Mouse (Mus musculus) bone marrow, adult 2 months (tissue): ENCODE measurements around the gene Capzb. TPM values are rescaled to one million over a fixed set of nuclear protein-coding genes. Genes with fewer than 3 reads are reported as not detected.
A peak's percentile ranks its signal among the peaks of the same experiment; 100 is the strongest.

ENCODE experiments used
- H3K27ac ChIP-seq: fragments of 200-500 bp; 2 replicates; pipeline ENCODE4 v1.5.1; 2012; ENCODE audit warnings: low read depth, mild to moderate bottlenecking, control low read depth, inconsistent platforms, low read length; ENCODE audit not compliant: control insufficient read depth, poor library complexity, insufficient read depth
- H3K4me1 ChIP-seq: fragments of 200-500 bp; 2 replicates; pipeline ENCODE4 v1.6.1; 2011; ENCODE audit warnings: low read length; ENCODE audit not compliant: control insufficient read depth, insufficient read depth
- H3K4me3 ChIP-seq: fragments of 200-500 bp; replicated peaks from 2 replicates; pipeline ENCODE3; 2011; ENCODE audit warnings: mild to moderate bottlenecking, low read depth, low read length, control low read depth; ENCODE audit not compliant: control insufficient read depth
- CTCF ChIP-seq: fragments of 200-500 bp; IDR thresholded peaks from 2 replicates; pipeline ENCODE4 v1.5.1; 2011; ENCODE audit warnings: low read length, control low read depth; ENCODE audit not compliant: control insufficient read depth, insufficient read depth
- POLR2A ChIP-seq: fragments of 200-500 bp; IDR thresholded peaks from 2 replicates; pipeline ENCODE4 v1.6.1; 2011; ENCODE audit warnings: low read depth, mild to moderate bottlenecking, control low read depth, low read length, borderline replicate concordance; ENCODE audit not compliant: control insufficient read depth
- WGBS: fragments of 180-500 bp; shearing (Covaris S2); methylation state at CpG from one replicate; pipeline ENCODE4 v1.1.7; 2018; 5-methylcytosine and 5-hydroxymethylcytosine counted together
- polyA plus RNA-seq: library from polyadenylated mRNA; stranded (reverse); fragments of >200 nt; gene quantifications from 2 replicates; pipeline ENCODE4 v1.2.4, GENCODE M21; 2011; ENCODE audit warnings: low replicate concordance; ENCODE audit not compliant: missing spikeins, insufficient read depth, insufficient read length

Capzb gene
- polyA plus RNA-seq, 1 experiment = 160 TPM

DNA sequence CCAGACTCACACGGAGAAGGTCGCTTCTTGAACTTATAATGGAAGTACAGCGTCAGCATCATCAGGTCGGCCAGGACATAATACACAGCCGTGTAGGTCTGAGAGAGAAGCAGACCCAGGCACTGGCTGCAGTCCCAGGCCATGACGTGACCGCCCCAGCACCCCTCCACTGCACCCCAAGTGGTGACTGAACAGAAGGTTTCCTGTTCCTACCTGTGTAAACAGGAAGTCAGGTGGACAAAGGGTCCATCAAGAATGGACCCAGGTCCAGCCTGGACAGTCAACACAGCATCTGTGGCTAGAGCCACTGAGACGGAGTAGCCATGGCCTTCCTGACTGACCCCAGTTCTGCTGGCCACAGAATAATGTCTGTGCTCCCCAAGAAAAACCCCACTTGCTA, 109.1 kb downstream of the Capzb start:
- TF ChIP-seq CTCF (no peak), POLR2A (no peak)
- WGBS = 91% methylated on average over 8 of the region's 8 CpGs
- peaks cover 2% of the 10 kb centered on the region for H3K4me1 ChIP-seq
- H3K27ac ChIP-seq = no peak overlapping the region
- H3K4me3 ChIP-seq = no peak overlapping the region

DNA sequence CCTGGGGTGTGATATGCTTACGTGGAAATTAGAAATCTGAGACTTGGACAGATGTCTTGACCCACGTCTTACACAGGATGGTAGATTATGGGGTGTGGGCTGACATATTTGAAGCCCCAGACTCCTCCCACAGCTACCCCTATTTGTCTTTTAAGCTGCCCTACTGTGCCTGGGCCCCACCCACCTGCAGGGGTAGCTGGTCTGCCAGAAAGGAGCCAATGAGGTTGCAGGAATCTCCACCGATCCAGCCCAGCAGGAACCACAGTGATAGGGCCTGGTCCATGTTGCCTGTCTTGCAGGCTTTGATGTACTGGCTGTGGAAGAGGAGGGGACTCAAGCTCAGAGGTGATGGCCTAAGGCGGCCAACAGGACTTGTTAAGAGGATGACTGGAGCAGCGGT, 109.5 kb downstream of the Capzb start:
- no peak overlapping the region for H3K4me3 ChIP-seq
- no peak overlapping the region for H3K27ac ChIP-seq
- peaks cover 2% of the 10 kb centered on the region for H3K4me1 ChIP-seq
- 78% methylated on average over 5 of the region's 5 CpGs for WGBS
- TF ChIP-seq POLR2A (no peak), CTCF (no peak)

DNA sequence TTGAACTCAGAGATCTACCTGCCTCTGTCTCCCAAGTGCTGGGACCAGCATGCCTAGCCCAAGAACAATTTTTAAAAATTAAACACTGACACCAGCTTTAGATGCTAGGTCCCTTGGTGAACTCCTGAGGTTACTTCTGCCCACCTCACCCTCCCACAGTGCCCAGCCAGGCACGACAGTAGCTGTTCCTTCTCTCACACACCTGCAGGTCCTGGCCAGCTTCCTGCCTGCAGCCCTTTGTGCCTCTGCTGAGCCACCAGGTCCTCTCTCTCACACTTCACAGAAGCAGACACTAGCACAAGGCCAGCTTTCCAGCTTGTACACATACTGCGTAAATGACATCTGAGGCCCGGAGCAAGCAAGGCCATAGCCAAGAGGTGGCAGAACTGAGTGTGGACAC, 112.8 kb downstream of the Capzb start:
- 82% methylated on average over 3 of the region's 3 CpGs for WGBS
- H3K4me3 ChIP-seq = no peak overlapping the region
- peaks cover 5% of the 10 kb centered on the region for H3K4me1 ChIP-seq
- no peak overlapping the region; the same call in 1 of the 2 replicates for H3K27ac ChIP-seq
- TF ChIP-seq POLR2A (no peak), CTCF (no peak)

DNA sequence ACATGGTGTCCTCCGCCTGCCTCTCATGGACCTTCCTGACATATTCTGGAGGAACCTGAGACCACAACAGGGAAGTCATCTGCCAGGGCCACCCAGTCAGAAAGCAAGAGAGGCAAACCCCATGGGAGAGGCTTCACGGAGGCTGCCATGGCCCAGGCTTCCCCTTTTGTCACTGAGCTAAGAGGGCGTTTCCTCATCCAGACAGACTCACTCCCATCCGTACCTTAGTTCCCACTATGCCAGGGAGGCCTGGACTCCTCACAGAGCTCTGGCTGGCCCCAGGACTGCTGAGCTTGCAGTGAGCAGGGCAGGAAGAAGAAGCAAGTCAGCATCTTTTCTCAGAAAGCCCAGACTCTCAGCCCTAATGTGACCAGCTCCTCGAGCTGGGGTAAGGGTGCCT, 115.2 kb downstream of the Capzb start:
- Histone ChIP-seq H3K4me3 (no peak overlapping the region), H3K4me1 (peaks cover 7% of the 10 kb centered on the region), H3K27ac (no peak overlapping the region)
- 24% methylated on average over 5 of the region's 5 CpGs for WGBS
- TF ChIP-seq POLR2A (no peak), CTCF (no peak)

DNA sequence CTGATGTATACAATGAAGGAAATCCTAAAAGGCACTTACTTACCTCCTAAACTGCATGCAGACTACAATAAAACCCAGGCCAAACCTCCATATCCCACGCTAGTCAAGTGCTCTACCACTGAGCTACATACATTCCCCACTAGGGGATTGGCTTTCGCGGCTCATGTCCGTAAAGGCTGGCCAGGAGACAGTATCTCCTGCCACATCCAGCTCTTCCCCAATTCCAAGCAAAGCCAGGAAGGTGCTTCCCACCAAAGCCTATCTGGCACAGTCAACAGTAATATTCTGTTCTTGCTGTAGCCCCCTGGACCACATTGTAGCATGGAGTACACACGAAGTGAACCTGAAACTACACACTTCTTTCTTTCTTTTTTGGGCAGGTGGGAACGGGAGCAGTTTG, 117.0 kb downstream of the Capzb start:
- 55% methylated on average over 6 of the region's 6 CpGs for WGBS
- H3K4me3 ChIP-seq = peak overlapping the region; percentile 69
- TF ChIP-seq CTCF (no peak), POLR2A (no peak)
- no peak overlapping the region for H3K27ac ChIP-seq
- peaks cover 7% of the 10 kb centered on the region for H3K4me1 ChIP-seq

DNA sequence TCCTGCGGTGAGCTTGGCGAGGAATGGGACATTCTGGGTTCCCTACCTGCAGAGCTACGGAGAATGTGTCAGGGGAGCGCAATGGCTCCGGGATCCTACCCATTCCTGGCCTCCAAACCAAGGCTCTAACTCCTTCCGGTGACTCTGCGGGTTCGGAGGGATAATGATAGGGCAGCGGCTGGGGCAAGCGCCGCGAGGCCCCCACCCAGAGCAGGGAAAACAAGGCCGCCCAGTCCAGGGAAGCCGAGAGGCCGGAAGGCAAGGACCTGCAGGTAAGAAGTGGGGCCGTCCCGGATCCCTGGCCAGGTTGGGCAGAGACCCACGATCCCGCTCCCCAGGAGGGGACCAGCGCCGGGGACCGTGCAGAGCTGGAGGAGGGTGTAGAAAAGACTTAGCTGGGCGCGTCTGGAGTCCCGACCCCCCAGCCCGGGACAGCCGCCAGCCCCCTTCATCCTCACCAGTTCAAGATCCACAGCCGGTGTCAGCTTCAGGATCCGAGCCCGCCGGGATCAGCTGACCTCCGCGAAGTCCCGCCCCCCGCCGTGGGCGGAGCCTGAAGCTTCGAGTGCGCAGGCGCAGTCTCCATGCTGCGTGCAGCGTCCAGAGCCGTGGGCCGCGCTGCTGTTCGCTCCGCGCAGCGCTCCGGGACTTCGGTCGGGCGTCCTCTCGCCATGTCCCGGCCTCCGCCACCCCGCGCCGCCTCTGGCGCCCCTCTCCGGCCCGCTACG, 117.6 kb downstream of the Capzb start, which contains the start of the genes Pqlc2 and Akr7a5:
TSS of gene Pqlc2 (minus strand) at position 538 of the 728 bp plus-strand sequence.
TSS of gene Akr7a5 (plus strand) at position 574 of the 728 bp plus-strand sequence.
- WGBS = under 1% methylated on average over 63 of the region's 63 CpGs
- TF ChIP-seq POLR2A = peak; percentile 80; the same call in 1 of the 2 replicates
- TF ChIP-seq CTCF = no peak
- Histone ChIP-seq H3K27ac (peak within 1 kb of the TSS; percentile 19; the same call in 1 of the 2 replicates), H3K4me1 (peaks cover 7% of the 10 kb centered on the region), H3K4me3 (peak within 1 kb of the TSS; percentile 69)

DNA sequence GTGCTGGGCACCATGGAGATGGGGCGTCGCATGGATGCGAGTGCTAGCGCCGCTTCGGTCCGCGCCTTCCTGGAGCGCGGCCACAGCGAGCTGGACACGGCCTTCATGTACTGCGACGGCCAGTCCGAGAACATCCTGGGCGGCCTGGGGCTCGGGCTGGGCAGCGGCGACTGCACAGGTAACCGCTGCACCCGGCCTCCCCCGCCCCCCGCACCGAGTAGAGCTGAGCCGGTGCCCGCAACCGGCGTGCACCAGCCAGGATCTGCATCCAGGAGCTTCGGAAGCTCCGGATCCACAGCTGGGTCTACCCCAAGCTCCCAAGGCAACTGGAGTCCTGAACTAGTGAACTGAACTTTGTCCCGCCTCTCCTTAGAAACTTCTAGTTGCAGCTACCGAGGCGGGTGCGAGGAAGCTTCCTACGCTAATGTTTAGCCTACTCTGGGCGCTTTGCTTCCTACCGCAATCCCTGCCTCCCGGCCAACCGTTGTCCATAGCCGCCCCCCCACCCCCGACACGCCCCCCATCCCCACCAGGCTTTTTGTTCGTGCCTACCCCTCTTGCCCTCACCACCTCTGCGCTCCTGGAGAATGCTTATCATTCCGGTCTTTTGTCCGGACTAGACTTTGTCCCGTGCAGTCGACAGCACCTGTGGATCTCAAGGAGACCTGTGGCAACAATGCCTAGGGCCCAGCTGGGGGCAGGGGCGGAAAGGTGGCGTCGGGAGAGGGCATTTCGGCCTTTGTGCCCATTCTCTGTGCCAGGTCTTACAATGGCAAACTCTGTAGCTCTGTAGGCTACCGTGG, 118.4 kb downstream of the Capzb start:
- Histone ChIP-seq H3K27ac (peak overlapping the region; percentile 19; the same call in 1 of the 2 replicates), H3K4me3 (peak overlapping the region; percentile 69), H3K4me1 (peaks cover 5% of the 10 kb centered on the region)
- TF ChIP-seq POLR2A = no peak
- TF ChIP-seq CTCF = no peak
- WGBS = under 1% methylated on average over 53 of the region's 53 CpGs

DNA sequence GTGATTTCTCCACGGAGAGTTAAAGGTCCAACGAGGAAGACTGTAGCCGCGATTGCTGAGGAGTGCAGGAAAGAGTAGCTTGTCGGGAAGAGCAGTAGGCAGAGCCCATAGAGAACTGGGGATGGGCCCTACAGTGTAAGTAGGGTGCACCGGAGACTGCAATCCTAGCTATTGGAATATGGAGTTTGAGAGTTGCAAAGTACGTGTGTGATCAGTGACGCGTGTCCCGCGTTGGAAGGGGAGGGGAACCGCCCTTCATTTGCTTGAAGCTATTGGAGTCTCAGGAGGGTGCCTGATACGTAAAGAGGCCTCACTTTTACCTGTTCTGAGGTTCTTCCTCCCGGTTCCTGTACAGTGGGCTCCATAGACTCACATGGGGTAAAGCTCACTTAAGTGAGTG, 119.0 kb downstream of the Capzb start:
- WGBS = 34% methylated on average over 14 of the region's 14 CpGs
- no peak for TF ChIP-seq CTCF
- TF ChIP-seq POLR2A = no peak
- no peak overlapping the region for H3K27ac ChIP-seq

More for the DNA sequence above, 119.0 kb downstream of the Capzb start:
- Histone ChIP-seq H3K4me1 (peaks cover 5% of the 10 kb centered on the region), H3K4me3 (no peak overlapping the region)
